Mouse (Mus musculus) embryonic facial prominence, embryonic 12.5 days (tissue): Measurements from ENCODE around the gene Smcr8. TPM values are rescaled to one million over a fixed set of nuclear protein-coding genes. Genes with fewer than 3 reads are reported as not detected.

ENCODE experiments used
- ATAC-seq: fragments of 200-750 bp; cut with Nextera tagmentation; 2 replicates; pipeline ENCODE4 v1.8.0; 2017; ENCODE audit not compliant: insufficient number of reproducible peaks, insufficient read depth, low FRiP score, low TSS enrichment
- H3K27ac ChIP-seq: fragments of 300-500 bp; sonication (generic); 2 replicates; pipeline ENCODE4 v1.5.1; 2016; ENCODE audit warnings: mild to moderate bottlenecking
- H3K27me3 ChIP-seq: fragments of 300-500 bp; sonication (generic); 2 replicates; pipeline ENCODE4 v1.6.1; 2016; ENCODE audit warnings: mild to moderate bottlenecking, moderate library complexity
- H3K36me3 ChIP-seq: fragments of 300-500 bp; sonication (generic); 2 replicates; pipeline ENCODE4 v1.6.1; 2016; ENCODE audit warnings: mild to moderate bottlenecking
- H3K4me1 ChIP-seq: fragments of 300-500 bp; sonication (generic); 2 replicates; pipeline ENCODE4 v1.6.1; 2016
- H3K4me2 ChIP-seq: fragments of 300-500 bp; sonication (generic); replicated peaks from 2 replicates; pipeline ENCODE4 v1.6.1; 2016; ENCODE audit warnings: mild to moderate bottlenecking, moderate library complexity
- H3K4me3 ChIP-seq: fragments of 300-500 bp; sonication (generic); 2 replicates; pipeline ENCODE4 v1.5.1; 2016; ENCODE audit warnings: mild to moderate bottlenecking
- H3K9ac ChIP-seq: fragments of 300-500 bp; sonication (generic); 2 replicates; pipeline ENCODE4 v1.6.1; 2016; ENCODE audit warnings: mild to moderate bottlenecking, moderate library complexity
- H3K9me3 ChIP-seq: fragments of 300-500 bp; sonication (generic); 2 replicates; pipeline ENCODE4 v1.6.1; 2016; ENCODE audit warnings: mild to moderate bottlenecking, moderate library complexity
- WGBS: fragments of 180-500 bp; shearing (Covaris S2); methylation state at CpG from one replicate; pipeline ENCODE4 v1.1.7; 2016; 5-methylcytosine and 5-hydroxymethylcytosine counted together
- microRNA-seq: library from miRNA; unstranded; fragments of <30 nt; microRNA quantifications from one replicate; pipeline ENCODE4, GENCODE M21; 2017
- polyA plus RNA-seq: library from polyadenylated mRNA; unstranded; fragments of >200 nt; fragmentation: Nextera tagmentation; extraction: Ambion mirVana; gene quantifications from 2 replicates; pipeline ENCODE4 v1.2.1, GENCODE M21; 2016

The Smcr8 gene
- polyA plus RNA-seq, 1 experiment from 2014 or later, result 8.0 TPM

GRCm38 (mm10) chr11:60823771-60824170 lies 46.4 kb downstream of the Smcr8 start:
- H3K36me3 ChIP-seq, result no peaks in the 10 kb centered on the region
- no peak overlapping the region for H3K4me3 ChIP-seq
- H3K9ac ChIP-seq, result no peak overlapping the region
- H3K4me2 ChIP-seq, result no peak overlapping the region
- H3K4me1 ChIP-seq, result no peaks in the 10 kb centered on the region
- ATAC-seq, result no peak
- no peaks in the 10 kb centered on the region for H3K27me3 ChIP-seq
- no peaks in the 10 kb centered on the region for H3K9me3 ChIP-seq
- 64% methylated on average over 2 of the region's 2 CpGs for WGBS
- no peak overlapping the region for H3K27ac ChIP-seq

DNA sequence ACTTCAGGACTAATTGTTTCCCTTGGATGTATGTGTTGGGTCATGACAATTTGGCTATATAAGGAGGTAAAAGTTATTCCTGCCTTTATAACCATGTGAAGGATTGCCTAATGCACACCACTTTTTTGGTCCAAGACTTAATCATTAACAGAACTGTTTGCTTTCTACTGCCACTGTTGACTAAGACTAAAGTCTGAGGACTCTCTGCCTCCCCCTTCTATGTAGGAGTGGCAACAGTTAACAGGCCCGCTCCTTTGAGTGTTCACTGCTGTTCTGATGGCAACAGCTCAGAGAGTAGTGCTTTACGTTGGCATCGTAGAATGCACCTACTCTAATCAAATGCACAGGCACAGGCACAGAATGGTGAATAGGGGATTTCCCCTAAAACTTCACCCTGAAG lies 47.9 kb downstream of the Smcr8 start:
- 82% methylated on average over 3 of the region's 3 CpGs for WGBS

GRCm38 (mm10) chr11:60826700-60827099 lies 49.4 kb downstream of the Smcr8 start:
- no peak overlapping the region for H3K4me3 ChIP-seq
- no peak for ATAC-seq
- peaks cover 6% of the 10 kb centered on the region for H3K4me1 ChIP-seq
- no peak overlapping the region for H3K27ac ChIP-seq
- H3K36me3 ChIP-seq, result no peaks in the 10 kb centered on the region
- H3K9ac ChIP-seq, result no peak overlapping the region
- 55% methylated on average over 1 of the region's 1 CpGs for WGBS
- no peaks in the 10 kb centered on the region for H3K27me3 ChIP-seq
- no peaks in the 10 kb centered on the region for H3K9me3 ChIP-seq
- H3K4me2 ChIP-seq, result no peak overlapping the region

More for the DNA sequence above, 47.9 kb downstream of the Smcr8 start:
- H3K9me3 ChIP-seq, result no peaks in the 10 kb centered on the region
- H3K9ac ChIP-seq, result no peak overlapping the region
- no peaks in the 10 kb centered on the region for H3K4me1 ChIP-seq
- no peak overlapping the region for H3K4me3 ChIP-seq
- no peak for ATAC-seq
- no peaks in the 10 kb centered on the region for H3K36me3 ChIP-seq
- no peak overlapping the region for H3K27ac ChIP-seq
- H3K27me3 ChIP-seq, result no peaks in the 10 kb centered on the region
- no peak overlapping the region for H3K4me2 ChIP-seq

GRCm38 (mm10) chr11:60827241-60827945 lies 50.1 kb downstream of the Smcr8 start:
- Histone ChIP-seq H3K4me2 (no peak overlapping the region), H3K27ac (no peak overlapping the region), H3K36me3 (no peaks in the 10 kb centered on the region), H3K27me3 (no peaks in the 10 kb centered on the region), H3K9me3 (no peaks in the 10 kb centered on the region), H3K4me1 (peaks cover 6% of the 10 kb centered on the region), H3K9ac (no peak overlapping the region), H3K4me3 (no peak overlapping the region)
- WGBS, result 61% methylated on average over 4 of the region's 4 CpGs
- no peak for ATAC-seq

- H3K4me1 ChIP-seq, result peaks cover 6% of the 10 kb centered on the region
- WGBS, result 35% methylated on average over 2 of the region's 2 CpGs
- no peak overlapping the region for H3K4me2 ChIP-seq
- no peak for ATAC-seq
- H3K4me3 ChIP-seq, result no peak overlapping the region
- no peaks in the 10 kb centered on the region for H3K9me3 ChIP-seq
- H3K9ac ChIP-seq, result no peak overlapping the region
- no peaks in the 10 kb centered on the region for H3K36me3 ChIP-seq
- H3K27me3 ChIP-seq, result no peaks in the 10 kb centered on the region
- H3K27ac ChIP-seq, result no peak overlapping the region
Measured at GRCm38 (mm10) chr11:60828903-60829302, 51.6 kb downstream of the Smcr8 start.

DNA sequence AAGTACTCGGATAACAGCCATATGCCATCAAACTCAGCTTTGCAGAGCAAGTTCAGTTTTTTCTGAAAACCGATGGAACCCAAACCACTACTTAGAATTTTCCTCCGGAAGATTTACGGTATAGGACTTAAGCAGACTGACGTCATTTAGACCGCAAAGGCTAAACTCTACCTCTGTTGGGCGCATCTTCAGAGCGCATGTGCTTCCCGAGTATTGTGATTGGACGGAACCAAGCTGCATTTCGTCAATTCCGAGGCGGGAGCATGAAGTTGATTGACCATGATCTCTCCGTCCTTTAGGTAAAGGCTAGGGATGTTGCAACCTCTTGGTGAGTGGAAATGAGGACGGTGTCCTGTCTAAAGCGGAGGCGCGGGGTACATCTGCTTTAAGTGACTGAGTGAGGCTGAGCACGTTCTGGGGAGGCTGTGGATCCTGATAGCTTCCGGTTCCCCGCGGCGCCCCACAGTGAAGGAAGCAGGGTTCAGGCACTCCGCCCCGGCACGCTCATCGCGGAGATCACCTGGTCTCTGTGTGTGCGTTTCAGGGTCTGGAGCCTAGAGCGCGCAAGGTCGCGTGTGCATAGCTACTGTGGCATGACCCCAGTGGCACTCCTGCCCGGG lies 53.2 kb downstream of the Smcr8 start, which contains the start of gene Dhrs7b:
Dhrs7b (plus strand) TSS at position 199 of the 620 bp plus-strand sequence.
- under 1% methylated on average over 34 of the region's 34 CpGs for WGBS
- peak; percentile 93 for ATAC-seq
- Histone ChIP-seq H3K27me3 (no peaks in the 10 kb centered on the region), H3K9me3 (no peaks in the 10 kb centered on the region), H3K9ac (peak within 1 kb of the TSS; percentile 78), H3K36me3 (no peaks in the 10 kb centered on the region), H3K4me3 (peak within 1 kb of the TSS; percentile 82), H3K4me1 (peaks cover 6% of the 10 kb centered on the region), H3K4me2 (peak within 1 kb of the TSS; percentile 70), H3K27ac (peak within 1 kb of the TSS; percentile 71)

DNA sequence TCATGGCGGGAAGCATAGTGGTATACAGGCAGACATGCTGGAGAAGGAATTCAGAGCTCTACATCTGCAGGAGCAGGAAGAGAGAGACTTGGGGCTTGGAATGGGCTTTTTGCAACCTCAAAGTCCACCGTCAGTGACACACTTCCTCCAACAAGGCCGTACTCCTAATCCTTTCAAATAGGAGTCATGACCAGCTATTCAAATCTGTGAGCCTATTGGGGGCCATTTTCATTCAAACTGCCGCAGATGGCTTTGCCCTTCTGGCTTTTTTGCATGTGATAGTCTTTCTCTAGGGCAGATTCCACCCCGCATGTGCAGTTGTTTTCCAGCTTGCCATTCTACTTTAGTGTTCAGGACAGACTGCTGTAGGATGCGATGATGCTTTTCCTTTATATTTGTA lies 59.6 kb downstream of the Smcr8 start:
- WGBS, result 91% methylated on average over 6 of the region's 6 CpGs
- Histone ChIP-seq H3K4me1 (no peaks in the 10 kb centered on the region), H3K36me3 (no peaks in the 10 kb centered on the region), H3K4me2 (no peak overlapping the region), H3K9ac (no peak overlapping the region), H3K4me3 (no peak overlapping the region), H3K27ac (no peak overlapping the region), H3K9me3 (no peaks in the 10 kb centered on the region), H3K27me3 (no peaks in the 10 kb centered on the region)
- no peak for ATAC-seq

Small RNAs within 50 kb of the gene (microRNA-seq; reads per million reads assigned to microRNA genes)
- 1.1 reads per million for gene Mir5100

Other genes with a start within 250 kb of the Smcr8 start
- gene Alkbh5, start 241.1 kb upstream of the Smcr8 start, polyA plus RNA-seq, result 36.1 and 37.8 TPM in 2 replicates
- 105 and 110 TPM in 2 replicates for gene Llgl1, start 77.8 kb upstream of the Smcr8 start, polyA plus RNA-seq
- gene Flii, start 50.3 kb upstream of the Smcr8 start, polyA plus RNA-seq, result 72.9 and 76.2 TPM in 2 replicates
- 19.1 and 19.6 TPM in 2 replicates for gene Mief2, start 49.1 kb upstream of the Smcr8 start, polyA plus RNA-seq
- gene Top3a, start 159 bp upstream of the Smcr8 start, polyA plus RNA-seq, result 21.6 and 22.1 TPM in 2 replicates
- gene Shmt1, start 34.2 kb downstream of the Smcr8 start, polyA plus RNA-seq, result 53.6 and 57.3 TPM in 2 replicates
- gene Dhrs7b, start 53.1 kb downstream of the Smcr8 start, polyA plus RNA-seq, result 31.9 and 32.3 TPM in 2 replicates
- gene Tmem11, start 101.7 kb downstream of the Smcr8 start, polyA plus RNA-seq, result 55.2 and 59.3 TPM in 2 replicates
- 20.0 and 20.4 TPM in 2 replicates for gene Natd1, start 137.2 kb downstream of the Smcr8 start, polyA plus RNA-seq
- 89.4 and 92.9 TPM in 2 replicates for gene Map2k3, start 154.5 kb downstream of the Smcr8 start, polyA plus RNA-seq
- gene Kcnj12, start 245.0 kb downstream of the Smcr8 start, polyA plus RNA-seq, result 3.9 and 5.0 TPM in 2 replicates